Mouse (Mus musculus) left cerebral cortex, postnatal 10 days (tissue): ENCODE data around the gene Gm5039. TPM values are rescaled to one million over a fixed set of nuclear protein-coding genes. Genes with fewer than 3 reads are reported as not detected.
"Not testable (repeated sequence)": the region's sequence is repeated elsewhere in the genome, so short reads cannot be mapped to it uniquely, and the experiment has no call there.

ENCODE experiments used
- DNase-seq, 2 experiments: peaks; one replicate each; pipeline ENCODE4 v3.0.0; 2021 to 2022; ENCODE audit warnings: low spot score in 2 of 2, mixed read lengths in 1 of 2; ENCODE audit errors: extremely low spot score in 1 of 2
- intact Hi-C: fragments of 180-260 bp; cut with DNase I; formaldehyde crosslinking; loops from one replicate; pipeline ENCODE4 v1.15.1; 2025
- total RNA-seq, 2 experiments: library from RNA; stranded (reverse); gene quantifications; 2 replicates each; pipeline ENCODE4 v1.2.3; 2021

Gene Gm5039
- not detected for total RNA-seq

GRCm38 (mm10) chr12:88323926-88324325, at the start of gene Gm5039:
TSS of gene Gm5039 (minus strand) at chr12:88324026.
- DNase-seq, intact Hi-C loops: not testable (repeated sequence)

- intact Hi-C loops = no loop called here
- no peak for DNase-seq
Measured at GRCm38 (mm10) chr12:88372018-88372417, 48.2 kb upstream of the Gm5039 start.

DNA sequence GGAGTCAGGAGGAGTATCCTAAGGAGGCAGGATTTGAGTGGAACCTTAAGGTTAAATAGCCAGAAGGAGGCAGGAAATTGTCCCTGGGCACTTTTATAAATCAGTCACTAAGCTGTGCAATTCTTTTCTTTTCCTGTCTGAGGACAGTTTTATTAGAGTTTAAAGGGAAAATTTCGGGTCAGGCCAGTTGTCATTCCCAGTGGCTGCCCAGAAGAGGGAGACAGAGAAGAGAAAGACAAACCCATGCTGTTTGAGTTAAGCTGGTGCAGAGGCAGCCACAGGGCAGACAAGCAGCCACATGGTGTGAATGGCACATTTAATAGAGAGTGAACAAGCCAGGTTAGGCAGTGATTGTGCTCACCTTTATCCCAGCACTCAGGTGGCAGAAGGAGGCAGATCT, 46.5 kb upstream of the Gm5039 start:
- DNase-seq, intact Hi-C loops: not testable (repeated sequence)

DNA sequence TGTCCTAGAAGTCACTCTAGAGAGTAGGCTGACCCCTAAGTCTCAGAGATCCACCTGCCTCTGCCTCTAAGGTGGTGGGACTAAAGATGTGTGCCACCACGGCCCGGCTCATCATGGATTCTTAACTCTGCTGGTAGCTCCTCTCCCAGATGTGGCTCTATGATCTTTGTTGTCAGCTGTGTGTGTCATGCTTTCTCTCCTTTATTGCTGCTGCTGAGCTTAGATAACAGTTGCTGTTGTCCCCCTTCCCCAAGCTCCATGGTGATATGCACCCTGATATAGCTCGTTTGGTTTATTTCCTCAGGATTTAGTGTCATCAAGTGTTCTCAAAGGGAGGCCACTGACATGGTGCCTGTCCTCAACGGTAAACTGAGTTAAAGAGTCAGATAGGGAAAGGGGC, 45.9 kb upstream of the Gm5039 start:
- intact Hi-C loops, DNase-seq: not testable (repeated sequence)

DNA sequence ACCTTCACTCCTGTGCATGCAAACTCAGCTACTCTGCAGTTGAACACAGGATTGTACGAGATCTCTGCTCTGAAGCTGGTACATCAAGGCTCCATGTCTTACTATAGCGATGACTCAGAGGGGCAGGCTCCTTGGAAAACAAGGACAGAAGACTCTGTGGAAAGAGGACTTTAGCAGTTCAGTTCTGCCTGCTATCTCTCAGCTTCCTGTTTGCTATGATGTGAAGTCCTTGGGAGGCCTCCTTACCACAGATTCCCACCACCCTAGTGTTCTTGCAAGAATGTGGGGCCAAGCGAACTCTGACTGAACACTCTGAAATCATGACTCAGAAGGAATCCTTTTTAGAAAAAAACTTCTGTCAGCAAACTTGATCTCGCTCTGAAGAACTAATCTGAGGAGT, 44.8 kb upstream of the Gm5039 start:
- DNase-seq = no peak
- intact Hi-C loops = no loop called here

DNA sequence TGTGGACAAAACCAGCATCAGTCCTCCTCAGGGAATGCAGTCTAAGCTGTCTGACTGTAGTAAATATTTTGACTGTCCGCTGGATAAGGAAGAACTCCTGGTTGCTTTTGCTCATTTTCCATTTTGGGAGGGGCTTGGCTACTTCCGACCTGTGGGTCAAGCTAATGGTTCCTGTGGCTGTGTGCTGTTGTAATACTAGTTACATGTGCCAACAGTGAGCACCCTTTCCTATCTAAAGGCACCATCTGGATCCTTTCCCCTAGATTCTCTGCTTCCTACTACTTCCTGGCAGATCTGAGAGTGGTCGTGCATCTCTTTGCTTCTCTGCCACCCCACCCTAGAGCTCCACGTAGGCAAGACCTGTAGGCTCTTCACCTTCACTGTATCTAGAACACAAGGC, 43.8 kb upstream of the Gm5039 start:
- intact Hi-C loops = no loop called here
- DNase-seq = no peak

DNA sequence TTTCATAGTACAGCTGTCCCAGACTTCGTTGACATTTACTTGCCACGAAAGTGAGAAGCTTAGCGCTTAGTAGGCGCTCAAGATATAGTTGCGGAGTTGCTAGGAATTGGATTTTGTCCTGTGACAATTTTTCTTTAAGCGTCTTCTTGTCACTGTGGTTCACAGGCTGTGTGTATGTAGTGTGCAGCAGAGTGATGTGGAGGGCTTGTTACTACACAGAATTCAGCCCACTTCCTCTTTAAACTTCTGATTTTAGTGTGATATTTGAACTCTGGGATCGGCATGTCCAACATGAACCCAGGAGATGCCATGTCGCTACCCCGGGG, 37.3 kb upstream of the Gm5039 start:
- intact Hi-C loops = no loop called here
- DNase-seq = no peak

- peak; percentile 93 for DNase-seq
- intact Hi-C loops = no loop called here
Measured at GRCm38 (mm10) chr12:88360441-88361119, 36.8 kb upstream of the Gm5039 start, which contains the start of gene Adck1. TSS of gene Adck1 (plus strand) at chr12:88360554.

- intact Hi-C loops = no loop called here
- peak in 1 of 2 experiments; percentile 21 for DNase-seq
Measured at GRCm38 (mm10) chr12:88354182-88354702, 30.4 kb upstream of the Gm5039 start.

DNA sequence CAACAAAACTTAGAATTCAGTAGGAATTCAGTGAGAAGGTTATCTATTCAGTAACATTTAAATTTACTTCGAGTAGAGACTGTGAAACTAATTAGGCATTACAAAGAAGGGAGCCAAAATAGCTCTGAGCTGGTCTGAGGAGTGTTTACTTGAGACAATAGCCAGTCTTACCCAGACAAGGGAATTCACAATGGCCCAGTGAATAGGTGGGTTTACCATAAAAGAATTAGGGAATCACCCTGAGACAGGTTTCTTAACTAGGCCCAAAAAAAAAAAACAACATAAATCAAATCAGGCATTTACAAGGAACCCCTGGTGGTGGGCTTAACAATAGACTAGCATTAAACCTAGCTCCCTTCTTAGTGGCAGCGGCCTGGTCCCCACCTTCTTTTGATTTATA, 17.5 kb upstream of the Gm5039 start:
- DNase-seq, intact Hi-C loops: not testable (repeated sequence)

DNA sequence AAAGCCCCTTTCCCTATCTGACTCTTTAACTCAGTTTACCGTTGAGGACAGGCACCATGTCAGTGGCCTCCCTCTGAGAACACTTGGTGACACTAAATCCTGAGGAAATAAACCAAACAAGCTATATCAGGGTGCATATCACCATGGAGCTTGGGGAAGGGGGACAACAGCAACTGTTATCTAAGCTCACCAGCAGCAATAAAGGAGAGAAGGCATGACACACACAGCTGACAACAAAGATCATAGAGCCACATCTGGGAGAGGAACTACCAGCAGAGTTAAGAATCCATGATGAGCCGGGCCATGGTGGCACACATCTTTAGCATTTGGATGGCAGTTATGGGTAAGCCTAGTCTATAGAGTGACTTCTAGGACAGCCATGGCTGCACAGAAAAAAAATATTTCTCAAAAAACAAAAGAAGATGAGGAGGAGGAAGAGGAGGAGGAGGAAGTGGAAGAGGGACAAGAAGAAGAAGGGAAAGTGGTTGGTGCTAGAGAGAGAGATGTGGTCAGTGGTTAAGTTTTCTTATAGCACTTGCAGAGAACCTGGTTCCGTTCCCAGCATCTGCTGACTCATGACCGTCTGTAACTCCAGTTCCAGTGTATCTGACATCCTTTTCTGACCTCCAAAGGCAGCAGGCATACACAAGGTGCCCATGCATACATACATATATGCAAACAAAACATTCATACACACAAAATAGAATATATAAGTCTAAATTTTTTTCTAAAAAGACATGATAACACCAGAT, 13.0 kb upstream of the Gm5039 start:
- intact Hi-C loops, DNase-seq: not testable (repeated sequence)

- no peak for DNase-seq
- intact Hi-C loops = no loop called here
Measured at GRCm38 (mm10) chr12:88314556-88314955, 9.3 kb downstream of the Gm5039 start.

DNA sequence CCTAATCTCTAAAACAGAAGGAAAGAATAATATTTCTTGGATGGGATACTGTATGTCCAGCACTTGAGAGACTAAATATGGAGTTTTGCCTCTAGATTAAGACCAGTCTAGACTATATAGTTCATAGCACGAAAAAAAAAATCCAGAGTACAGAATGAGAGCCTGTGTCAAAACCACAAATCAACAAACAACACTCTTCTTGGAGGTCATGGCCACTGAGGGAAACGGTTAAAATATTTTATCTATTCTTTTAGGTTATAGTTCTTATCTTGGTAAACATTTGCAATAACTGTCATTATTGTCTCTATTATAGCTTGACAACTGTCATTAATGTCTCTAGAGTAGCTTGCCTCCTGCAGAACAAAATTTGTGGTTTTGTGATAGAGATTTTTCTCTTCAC, 26.7 kb downstream of the Gm5039 start:
- intact Hi-C loops = not testable (repeated sequence)

GRCm38 (mm10) chr12:88293082-88293481, 30.7 kb downstream of the Gm5039 start:
- intact Hi-C loops, DNase-seq: not testable (repeated sequence)

More for the DNA sequence above, 26.7 kb downstream of the Gm5039 start:
- not testable (repeated sequence) for DNase-seq

DNA sequence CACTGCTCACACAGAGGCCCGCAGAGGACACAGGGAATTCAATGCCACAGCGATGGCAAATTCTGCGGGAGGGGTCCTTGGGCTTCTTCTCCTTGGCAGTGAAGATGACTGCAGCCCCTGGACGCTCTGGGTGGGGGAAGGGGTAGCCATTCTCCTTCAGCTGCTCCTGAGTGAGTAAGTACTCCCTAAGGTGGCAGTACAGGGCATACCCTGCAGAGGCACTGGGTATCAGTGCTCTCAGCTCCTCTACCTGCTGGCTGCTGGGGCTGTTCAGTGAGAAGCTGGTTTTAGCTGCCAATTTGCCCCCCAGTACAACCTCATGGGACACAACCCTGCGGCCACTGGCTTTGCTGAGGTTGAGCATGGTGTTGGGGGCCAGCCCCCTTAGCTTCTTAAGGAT, 38.6 kb downstream of the Gm5039 start:
- intact Hi-C loops, DNase-seq: not testable (repeated sequence)

GRCm38 (mm10) chr12:88274400-88274799, 49.4 kb downstream of the Gm5039 start, which contains the start of gene Gm5662:
TSS of gene Gm5662 (minus strand) at chr12:88274500.
- DNase-seq, intact Hi-C loops: not testable (repeated sequence)
